Mouse (Mus musculus) bone marrow macrophage, adult 2 months (primary cell): Measurements from ENCODE around the gene Dtx2.

Experiments
- CTCF ChIP-seq: IDR thresholded peaks from 2 replicates; pipeline ENCODE4 v1.5.1; 2012; ENCODE audit warnings: low read depth, mild to moderate bottlenecking, low read length, moderate library complexity
- POLR2A ChIP-seq: IDR thresholded peaks from 2 replicates; pipeline ENCODE4 v1.6.1; 2012; ENCODE audit warnings: mild to moderate bottlenecking, low read depth, low read length, borderline replicate concordance

DNA sequence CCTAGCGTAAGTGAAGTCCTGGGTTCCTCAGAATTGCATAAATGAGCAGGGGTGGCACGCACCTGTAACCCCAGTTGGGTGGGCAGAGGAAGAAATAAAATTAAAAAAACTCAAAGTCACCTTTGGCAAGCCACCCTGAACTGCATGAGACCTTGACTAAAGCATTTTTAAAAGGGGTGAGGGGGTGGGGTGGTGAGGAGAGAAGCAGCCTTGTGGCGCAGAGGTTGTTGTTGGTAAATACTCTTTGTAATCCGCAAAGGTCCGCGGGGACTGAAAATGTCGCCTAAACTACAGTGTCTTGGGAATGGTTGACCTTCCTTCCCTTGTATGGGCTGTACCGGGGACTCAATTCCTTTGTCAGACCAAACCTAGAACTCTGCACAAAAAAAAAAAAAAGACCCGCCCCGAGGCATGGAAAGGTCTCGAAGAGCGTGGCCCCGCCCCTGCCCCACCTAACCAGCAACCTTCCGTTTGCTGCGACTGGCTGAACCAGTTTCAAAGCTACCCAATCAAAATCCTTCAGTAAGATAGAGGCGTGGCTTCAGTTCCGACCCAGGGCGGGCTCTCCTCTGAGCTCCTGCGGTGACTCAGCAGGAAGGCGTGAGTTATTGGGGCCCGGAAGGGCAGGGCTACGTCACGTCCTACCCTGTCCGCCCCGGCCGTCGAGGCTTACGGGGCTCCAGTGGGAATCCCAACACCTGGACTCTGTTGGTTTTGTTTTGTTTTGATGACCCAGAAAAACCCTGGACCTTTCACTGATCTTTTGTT lies 37.2 kb upstream of the Dtx2 start:
- no peak for TF ChIP-seq POLR2A
- no peak for TF ChIP-seq CTCF
